Mouse (Mus musculus) bone marrow, adult 2 months (tissue): Measurements from ENCODE around the gene E130114P18Rik. TPM values are rescaled to one million over a fixed set of nuclear protein-coding genes. Genes with fewer than 3 reads are reported as not detected.
A peak's percentile ranks its signal among the peaks of the same experiment; 100 is the strongest.

Experiments used
- H3K27ac ChIP-seq: fragments of 200-500 bp; 2 replicates; pipeline ENCODE4 v1.5.1; 2012; ENCODE audit warnings: low read depth, mild to moderate bottlenecking, control low read depth, inconsistent platforms, low read length; ENCODE audit not compliant: control insufficient read depth, poor library complexity, insufficient read depth
- H3K4me1 ChIP-seq: fragments of 200-500 bp; 2 replicates; pipeline ENCODE4 v1.6.1; 2011; ENCODE audit warnings: low read length; ENCODE audit not compliant: control insufficient read depth, insufficient read depth
- H3K4me3 ChIP-seq: fragments of 200-500 bp; replicated peaks from 2 replicates; pipeline ENCODE3; 2011; ENCODE audit warnings: mild to moderate bottlenecking, low read depth, low read length, control low read depth; ENCODE audit not compliant: control insufficient read depth
- CTCF ChIP-seq: fragments of 200-500 bp; IDR thresholded peaks from 2 replicates; pipeline ENCODE4 v1.5.1; 2011; ENCODE audit warnings: low read length, control low read depth; ENCODE audit not compliant: control insufficient read depth, insufficient read depth
- POLR2A ChIP-seq: fragments of 200-500 bp; IDR thresholded peaks from 2 replicates; pipeline ENCODE4 v1.6.1; 2011; ENCODE audit warnings: low read depth, mild to moderate bottlenecking, control low read depth, low read length, borderline replicate concordance; ENCODE audit not compliant: control insufficient read depth
- WGBS: fragments of 180-500 bp; shearing (Covaris S2); methylation state at CpG from one replicate; pipeline ENCODE4 v1.1.7; 2018; 5-methylcytosine and 5-hydroxymethylcytosine counted together
- polyA plus RNA-seq: library from polyadenylated mRNA; stranded (reverse); fragments of >200 nt; gene quantifications from 2 replicates; pipeline ENCODE4 v1.2.4, GENCODE M21; 2011; ENCODE audit warnings: low replicate concordance; ENCODE audit not compliant: missing spikeins, insufficient read depth, insufficient read length

E130114P18Rik gene
- polyA plus RNA-seq, 1 experiment: not detected

DNA sequence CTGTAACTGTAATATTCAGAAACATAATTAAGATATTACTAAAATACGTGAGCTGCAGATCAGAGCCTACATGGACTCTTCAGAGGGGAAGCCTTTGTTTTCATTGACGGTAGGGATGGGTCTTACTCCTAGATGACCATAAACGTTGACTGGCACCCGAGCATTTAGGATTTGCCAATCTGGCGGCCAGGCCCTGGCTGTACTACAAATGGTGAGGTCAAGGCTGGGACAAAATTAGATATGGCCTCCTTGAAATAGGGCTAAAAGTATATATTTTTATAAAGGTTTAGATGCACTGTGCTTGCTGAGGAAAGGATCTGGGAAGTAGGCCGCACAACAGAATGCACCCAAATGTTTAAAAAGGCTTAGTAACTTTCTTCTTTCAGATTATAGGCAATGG, 4.6 kb upstream of the E130114P18Rik start:
- Histone ChIP-seq H3K4me3 (no peak overlapping the region), H3K4me1 (no peaks in the 10 kb centered on the region; the same call in none of the 2 replicates), H3K27ac (no peak overlapping the region)
- TF ChIP-seq POLR2A: no peak
- TF ChIP-seq CTCF: no peak
- WGBS: 90% methylated on average over 6 of the region's 6 CpGs

- Histone ChIP-seq H3K4me3 (no peak overlapping the region), H3K27ac (no peak overlapping the region), H3K4me1 (no peaks in the 10 kb centered on the region; the same call in none of the 2 replicates)
- WGBS: 62% methylated on average over 3 of the region's 3 CpGs
- TF ChIP-seq POLR2A (no peak), CTCF (no peak)
These were observed 4.2 kb upstream of the E130114P18Rik start for GRCm38 (mm10) chr4:97782069-97782468.

DNA sequence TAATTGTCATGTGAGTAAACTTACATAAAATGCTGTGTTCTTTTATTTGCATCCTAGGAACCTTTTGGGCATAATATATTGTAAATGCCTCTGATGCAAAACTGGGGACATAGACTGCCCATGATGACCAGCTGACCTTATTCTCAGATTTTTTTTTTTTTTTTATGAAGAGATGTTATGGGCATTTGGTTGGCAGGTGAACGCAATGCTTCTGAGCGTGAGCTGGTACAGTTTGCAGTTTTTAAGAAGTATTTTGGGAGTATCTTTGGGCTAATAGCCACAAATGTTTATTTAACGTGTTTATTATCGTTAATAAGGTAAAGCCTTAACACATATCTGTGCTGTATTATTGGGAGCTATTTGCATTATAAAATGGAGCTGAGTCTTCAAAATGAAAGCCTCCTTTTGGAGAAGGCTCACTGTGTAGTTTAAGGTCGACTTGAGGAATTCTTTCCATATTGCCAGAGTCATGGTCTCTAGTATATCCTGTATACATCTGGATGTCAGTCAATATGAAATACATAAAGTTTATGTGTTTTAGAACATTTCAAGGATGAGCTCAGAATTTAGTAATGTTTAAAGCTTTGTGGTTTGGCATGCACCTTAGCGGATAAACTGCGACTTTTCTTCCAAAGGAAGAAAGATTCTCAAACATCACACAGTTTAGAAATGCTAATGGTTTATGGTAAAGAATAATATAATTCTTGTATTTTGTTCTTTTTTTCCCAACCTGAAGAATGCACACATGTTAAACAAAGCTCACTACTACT, 3.0 kb upstream of the E130114P18Rik start:
- Histone ChIP-seq H3K27ac (no peak overlapping the region), H3K4me1 (no peaks in the 10 kb centered on the region; the same call in none of the 2 replicates), H3K4me3 (no peak overlapping the region)
- no peak for TF ChIP-seq POLR2A
- TF ChIP-seq CTCF: no peak
- WGBS: 80% methylated on average over 7 of the region's 7 CpGs

- Histone ChIP-seq H3K27ac (no peak overlapping the region), H3K4me3 (no peak overlapping the region), H3K4me1 (no peaks in the 10 kb centered on the region; the same call in none of the 2 replicates)
- TF ChIP-seq CTCF (no peak), POLR2A (no peak)
- 77% methylated on average over 7 of the region's 7 CpGs for WGBS
These were observed 2.1 kb upstream of the E130114P18Rik start for GRCm38 (mm10) chr4:97780024-97780423.

DNA sequence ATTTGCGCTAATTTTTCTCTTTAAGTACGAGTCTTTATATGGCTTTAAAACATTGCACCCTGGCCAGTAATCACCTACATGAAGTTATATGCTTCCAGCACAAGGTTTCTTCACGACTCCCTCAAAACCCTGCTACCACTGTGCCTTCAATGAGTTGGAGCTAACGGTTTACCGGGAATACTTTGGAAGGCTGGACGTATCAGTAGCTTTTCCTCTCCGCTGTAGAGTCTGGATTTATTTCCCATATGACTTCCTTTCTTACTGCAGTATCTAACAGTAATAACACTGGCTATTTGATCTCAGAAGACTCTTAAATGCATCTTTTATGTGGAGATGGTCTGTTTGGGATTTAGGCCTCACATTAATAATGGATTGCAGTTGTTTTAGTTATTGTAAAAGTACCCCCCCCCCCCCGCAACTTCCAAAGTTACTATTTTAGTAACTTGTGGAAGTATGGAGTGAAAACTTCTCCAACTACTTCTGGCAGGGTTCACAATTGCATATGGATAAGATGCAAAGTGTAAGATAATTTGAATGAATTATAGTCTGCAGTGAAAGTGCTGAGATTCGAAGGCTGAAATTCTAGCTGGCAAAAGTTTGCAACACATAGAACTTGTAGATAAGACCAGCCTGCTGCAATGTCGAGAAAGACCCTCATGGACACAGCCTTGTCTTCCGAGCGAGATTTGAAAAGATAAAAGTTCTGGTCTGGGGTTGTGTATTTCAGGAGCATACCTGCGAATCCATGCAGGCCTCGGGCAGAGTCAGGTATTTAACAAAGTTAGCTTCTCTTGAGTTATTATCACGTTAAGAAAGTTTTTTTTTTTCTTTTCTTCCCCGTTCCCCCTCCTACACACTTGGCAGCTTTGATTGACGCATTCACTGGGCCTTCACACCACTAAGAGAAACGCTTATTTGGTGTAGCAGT, 1.4 kb upstream of the E130114P18Rik start:
- Histone ChIP-seq H3K27ac (no peak overlapping the region), H3K4me1 (no peaks in the 10 kb centered on the region; the same call in none of the 2 replicates), H3K4me3 (no peak overlapping the region)
- WGBS: 55% methylated on average over 18 of the region's 18 CpGs
- TF ChIP-seq CTCF (no peak), POLR2A (no peak)

DNA sequence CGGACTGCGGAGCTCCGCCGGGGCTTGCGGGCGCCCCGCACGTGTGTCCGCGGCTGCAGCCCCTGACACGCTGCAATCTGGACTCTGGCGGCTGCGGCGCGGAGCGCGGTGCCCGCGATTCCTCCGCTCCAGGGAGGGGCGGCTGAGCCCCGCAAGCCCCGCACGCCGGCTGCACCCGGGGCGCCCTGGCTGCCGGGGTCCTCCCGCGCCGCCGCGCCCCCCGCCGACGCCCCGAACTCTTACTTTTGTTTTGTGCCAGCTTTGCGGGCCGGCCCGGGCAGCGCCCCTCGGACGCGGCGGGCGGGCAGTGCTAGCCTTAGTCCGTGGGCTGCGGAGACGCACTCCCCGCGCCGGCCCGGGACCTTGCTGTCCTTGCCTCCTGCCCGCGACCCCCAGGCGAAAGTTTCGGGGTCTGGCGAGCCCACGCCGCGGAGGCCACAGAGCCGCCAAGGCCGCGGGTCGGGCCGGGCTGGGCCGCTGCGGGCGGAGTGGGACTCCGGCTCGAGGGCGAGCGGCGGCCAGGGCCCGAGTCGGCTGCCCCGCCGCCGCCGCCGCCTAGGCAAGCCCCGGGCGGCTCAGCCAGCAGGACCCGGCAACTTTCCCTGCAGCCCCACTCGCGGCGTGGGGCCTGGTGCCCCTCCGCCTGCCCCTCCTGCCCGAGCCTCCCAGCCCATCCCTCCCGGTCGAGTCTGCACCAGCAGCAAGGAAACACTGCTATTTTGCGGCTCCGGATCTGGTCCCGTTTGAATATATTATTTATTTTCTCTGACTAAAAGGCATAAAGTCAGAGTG, 529 bp upstream of the E130114P18Rik start:
- TF ChIP-seq CTCF (no peak), POLR2A (no peak)
- Histone ChIP-seq H3K4me1 (no peaks in the 10 kb centered on the region; the same call in none of the 2 replicates), H3K4me3 (peak overlapping the region; percentile 81), H3K27ac (peak overlapping the region; percentile 78; the same call in 1 of the 2 replicates)
- WGBS: under 1% methylated on average over 93 of the region's 94 CpGs

- under 1% methylated on average over 54 of the region's 77 CpGs for WGBS
- Histone ChIP-seq H3K4me3 (peak overlapping the region; percentile 81), H3K27ac (peak overlapping the region; percentile 45; the same call in 1 of the 2 replicates), H3K4me1 (no peaks in the 10 kb centered on the region; the same call in none of the 2 replicates)
- no peak for TF ChIP-seq CTCF
- TF ChIP-seq POLR2A: no peak
These were observed 685 bp downstream of the E130114P18Rik start for GRCm38 (mm10) chr4:97777081-97777705.
